Mouse (Mus musculus) kidney, embryonic 14.5 days (tissue): ENCODE measurements around the gene Stum. TPM values are rescaled to one million over a fixed set of nuclear protein-coding genes. Genes with fewer than 3 reads are reported as not detected.

Experiments used
- ATAC-seq: fragments of 200-750 bp; cut with Nextera tagmentation; 2 replicates; pipeline ENCODE4 v1.8.0; 2017; ENCODE audit warnings: moderate number of reproducible peaks, mild to moderate bottlenecking, moderate TSS enrichment, moderate library complexity; ENCODE audit not compliant: low FRiP score, low TSS enrichment
- H3K27ac ChIP-seq: fragments of 300-500 bp; sonication (generic); 2 replicates; pipeline ENCODE4 v1.5.1; 2014; ENCODE audit warnings: low read depth, mild to moderate bottlenecking, low read length, moderate library complexity, mixed read lengths
- H3K27me3 ChIP-seq: fragments of 300-500 bp; sonication (generic); 2 replicates; pipeline ENCODE4 v1.6.1; 2014; ENCODE audit warnings: mild to moderate bottlenecking, low read length; ENCODE audit not compliant: control insufficient read depth, insufficient read depth
- H3K36me3 ChIP-seq: fragments of 300-500 bp; sonication (generic); 2 replicates; pipeline ENCODE4 v1.6.1; 2014; ENCODE audit warnings: low read length, mixed read lengths; ENCODE audit not compliant: control insufficient read depth, insufficient read depth
- H3K4me1 ChIP-seq: fragments of 300-500 bp; sonication (generic); 2 replicates; pipeline ENCODE4 v1.6.1; 2014; ENCODE audit warnings: low read length, mixed read lengths; ENCODE audit not compliant: control insufficient read depth, insufficient read depth
- H3K4me2 ChIP-seq: fragments of 300-500 bp; sonication (generic); replicated peaks from 2 replicates; pipeline ENCODE4 v1.6.1; 2014; ENCODE audit warnings: low read depth, mild to moderate bottlenecking, low read length
- H3K4me3 ChIP-seq: fragments of 300-500 bp; sonication (generic); 2 replicates; pipeline ENCODE4 v1.5.1; 2014; ENCODE audit warnings: mild to moderate bottlenecking, low read length
- H3K9ac ChIP-seq: fragments of 300-500 bp; sonication (generic); 2 replicates; pipeline ENCODE4 v1.6.1; 2014; ENCODE audit warnings: low read depth, mild to moderate bottlenecking, low read length, moderate library complexity
- H3K9me3 ChIP-seq: fragments of 300-500 bp; sonication (generic); 2 replicates; pipeline ENCODE4 v1.6.1; 2016; ENCODE audit warnings: low read length; ENCODE audit not compliant: control insufficient read depth
- WGBS: fragments of 180-500 bp; shearing (Covaris S2); extraction: QIAGEN DNeasy Blood & Tissue Kit; methylation state at CpG from one replicate; pipeline ENCODE4 v1.1.7; 2014; 5-methylcytosine and 5-hydroxymethylcytosine counted together
- polyA plus RNA-seq: library from polyadenylated mRNA; unstranded; fragments of >200 nt; fragmentation: Nextera tagmentation; extraction: Ambion mirVana; gene quantifications from 2 replicates; pipeline ENCODE4 v1.2.1, GENCODE M21; 2014

Stum gene
- polyA plus RNA-seq, 1 experiment from 2014 or later = 1.8 TPM

DNA sequence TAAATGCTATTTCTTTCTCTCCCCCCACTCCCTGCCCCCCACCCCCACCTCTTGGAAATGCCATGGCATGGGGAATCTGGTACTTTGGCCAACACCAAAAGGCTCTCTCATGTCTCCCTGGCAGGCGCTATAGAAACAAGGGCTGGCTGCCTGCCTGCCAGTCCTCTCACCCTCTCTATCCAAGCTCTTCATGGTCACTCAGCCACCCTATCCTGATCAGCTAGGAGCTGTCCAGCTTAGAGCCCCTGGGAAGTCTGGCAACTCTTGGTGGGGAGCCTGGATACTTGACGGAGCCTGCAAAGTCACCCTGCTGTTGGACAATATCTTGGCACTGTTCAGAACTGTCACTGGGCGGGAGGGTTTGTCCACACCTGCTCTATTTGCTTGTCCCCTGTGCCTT is 24.6 kb downstream of the Stum start:
- no peaks in the 10 kb centered on the region for H3K36me3 ChIP-seq
- no peaks in the 10 kb centered on the region for H3K4me1 ChIP-seq
- no peak overlapping the region for H3K4me3 ChIP-seq
- 54% methylated on average over 3 of the region's 3 CpGs for WGBS
- H3K4me2 ChIP-seq = no peak overlapping the region
- H3K27me3 ChIP-seq = no peaks in the 10 kb centered on the region
- H3K9me3 ChIP-seq = no peaks in the 10 kb centered on the region
- no peak for ATAC-seq
- H3K9ac ChIP-seq = no peak overlapping the region
- no peak overlapping the region for H3K27ac ChIP-seq

DNA sequence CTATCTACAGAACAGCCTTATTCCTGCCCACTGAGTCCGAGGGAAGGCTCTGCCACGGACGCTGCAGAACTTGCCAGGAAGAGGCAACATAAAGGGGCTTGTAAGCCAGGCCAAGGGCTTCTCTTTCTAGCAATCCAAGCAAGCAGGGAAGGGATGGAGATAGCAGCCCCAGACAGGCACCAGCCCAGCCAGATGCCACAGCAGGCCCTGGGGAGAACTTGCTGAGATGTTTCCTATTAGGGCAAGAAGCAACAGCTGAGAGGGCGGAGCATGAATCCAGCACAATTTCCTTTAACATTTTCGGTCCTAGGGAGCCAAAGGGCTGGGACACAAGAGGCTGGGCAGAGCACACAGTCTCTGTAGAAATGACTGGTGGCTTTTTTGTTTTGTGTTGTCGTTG is 25.0 kb downstream of the Stum start:
- no peak overlapping the region for H3K27ac ChIP-seq
- no peak overlapping the region for H3K9ac ChIP-seq
- H3K4me2 ChIP-seq = no peak overlapping the region
- ATAC-seq = no peak
- no peak overlapping the region for H3K4me3 ChIP-seq
- no peaks in the 10 kb centered on the region for H3K27me3 ChIP-seq
- H3K36me3 ChIP-seq = no peaks in the 10 kb centered on the region
- no peaks in the 10 kb centered on the region for H3K4me1 ChIP-seq
- 64% methylated on average over 6 of the region's 6 CpGs for WGBS
- no peaks in the 10 kb centered on the region for H3K9me3 ChIP-seq

DNA sequence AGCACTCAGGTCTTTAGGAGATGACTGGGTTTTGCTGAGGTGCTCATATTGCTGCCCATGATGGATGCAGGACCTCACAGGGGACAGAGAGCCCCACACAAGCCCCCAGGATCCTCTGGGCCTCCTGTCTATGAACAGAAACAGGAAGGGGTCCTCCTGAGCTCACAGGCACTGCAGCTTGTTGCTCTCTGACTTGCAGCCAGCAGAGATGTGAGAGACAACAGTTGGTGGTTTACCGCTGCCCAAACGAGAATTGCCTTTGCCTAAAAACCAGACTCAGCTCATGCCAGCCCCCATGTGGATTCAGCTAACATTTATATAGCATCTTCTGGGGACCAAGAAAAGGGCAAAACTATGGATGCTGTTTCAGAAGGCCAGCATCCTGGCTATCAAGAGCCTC is 33.7 kb downstream of the Stum start:
- H3K4me2 ChIP-seq = no peak overlapping the region
- H3K9me3 ChIP-seq = no peaks in the 10 kb centered on the region
- 68% methylated on average over 2 of the region's 2 CpGs for WGBS
- no peaks in the 10 kb centered on the region; the same call in 1 of the 2 replicates for H3K4me1 ChIP-seq
- no peak overlapping the region for H3K4me3 ChIP-seq
- ATAC-seq = no peak
- no peak overlapping the region for H3K9ac ChIP-seq
- no peak overlapping the region for H3K27ac ChIP-seq
- H3K36me3 ChIP-seq = no peaks in the 10 kb centered on the region
- H3K27me3 ChIP-seq = no peaks in the 10 kb centered on the region

DNA sequence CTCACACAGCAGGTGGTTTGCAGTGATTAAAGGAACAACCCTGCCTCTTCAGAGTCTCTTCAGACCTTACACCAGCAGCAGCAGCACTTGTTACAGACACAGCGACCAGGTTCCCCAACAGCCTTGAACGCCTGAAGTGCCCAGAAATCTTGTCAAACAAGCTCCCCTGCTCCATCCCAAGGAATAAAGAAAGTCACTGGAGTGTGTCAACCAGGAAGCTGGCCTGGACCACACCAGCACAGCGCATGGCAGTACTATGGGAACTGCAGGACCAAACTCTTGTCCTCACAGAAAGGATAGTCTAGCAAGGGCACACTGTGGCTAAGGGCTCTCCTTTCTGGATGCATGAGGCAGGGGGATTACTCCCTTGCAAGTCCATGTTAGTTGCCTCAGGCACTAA is 38.9 kb downstream of the Stum start:
- no peak overlapping the region for H3K4me2 ChIP-seq

DNA sequence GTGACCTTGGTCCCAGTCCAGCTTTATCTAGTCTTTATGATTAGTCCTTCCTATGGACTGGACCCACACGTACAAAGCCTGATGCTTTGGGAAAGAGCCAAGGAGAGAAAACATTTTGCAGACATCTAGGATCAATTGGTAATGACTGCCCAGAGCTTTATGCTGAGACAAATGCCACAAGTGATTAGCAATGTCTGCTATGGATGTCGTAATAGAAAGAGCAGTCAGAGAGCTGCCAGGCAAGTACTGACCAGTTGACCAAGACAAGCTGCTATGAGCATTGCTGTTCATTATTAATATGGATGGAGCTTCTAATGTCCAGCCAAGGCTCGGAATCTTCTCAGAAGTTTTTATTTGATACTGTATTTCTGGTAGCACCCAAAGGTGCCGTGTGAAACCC is 43.8 kb downstream of the Stum start:
- ATAC-seq = no peak
- 83% methylated on average over 4 of the region's 4 CpGs for WGBS
- no peak overlapping the region for H3K4me2 ChIP-seq

More for the DNA sequence above, 38.9 kb downstream of the Stum start:
- Histone ChIP-seq H3K27ac (no peak overlapping the region), H3K9me3 (no peaks in the 10 kb centered on the region), H3K9ac (no peak overlapping the region), H3K4me1 (no peaks in the 10 kb centered on the region; the same call in 1 of the 2 replicates), H3K36me3 (no peaks in the 10 kb centered on the region), H3K27me3 (0 out of 2 replicates have a peak, but pooled peaks cover 2% of the 10 kb centered on the region), H3K4me3 (no peak overlapping the region)
- ATAC-seq = peak; percentile 50; the same call in 1 of the 2 replicates
- WGBS = 64% methylated on average over 3 of the region's 3 CpGs

DNA sequence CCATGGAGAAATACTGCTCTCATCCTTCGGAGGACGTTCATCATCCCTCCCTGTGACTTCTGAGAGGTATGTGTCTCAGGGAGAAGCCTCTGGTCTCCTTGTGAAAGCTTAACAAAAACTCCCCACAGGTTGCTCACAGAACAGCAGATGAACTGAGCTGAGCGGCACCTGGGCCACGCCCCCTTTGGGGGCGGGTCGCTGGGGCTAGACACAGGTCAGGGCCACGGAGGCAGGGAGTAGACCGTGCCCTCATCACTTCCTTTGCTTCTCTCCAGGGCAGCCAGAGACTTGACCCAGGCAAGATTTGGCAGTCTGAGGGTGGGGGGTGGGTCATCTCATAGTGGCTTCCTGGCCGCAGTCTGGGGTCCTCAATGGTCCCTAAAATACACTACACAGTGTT is 48.4 kb downstream of the Stum start:
- Histone ChIP-seq H3K27ac (no peak overlapping the region), H3K4me3 (no peak overlapping the region), H3K9ac (peak overlapping the region; percentile 31; the same call in 1 of the 2 replicates), H3K9me3 (no peaks in the 10 kb centered on the region), H3K36me3 (no peaks in the 10 kb centered on the region), H3K27me3 (no peaks in the 10 kb centered on the region), H3K4me1 (0 out of 2 replicates have a peak, but pooled peaks cover 5% of the 10 kb centered on the region), H3K4me2 (0 out of 2 replicates have a peak overlapping the region, but pooled peaks have one; percentile 4)
- peak; percentile 21; the same call in 1 of the 2 replicates for ATAC-seq
- 18% methylated on average over 9 of the region's 9 CpGs for WGBS

More for the DNA sequence above, 43.8 kb downstream of the Stum start:
- Histone ChIP-seq H3K4me1 (no peaks in the 10 kb centered on the region), H3K27me3 (0 out of 2 replicates have a peak, but pooled peaks cover 2% of the 10 kb centered on the region), H3K4me3 (no peak overlapping the region), H3K9me3 (no peaks in the 10 kb centered on the region), H3K9ac (no peak overlapping the region), H3K36me3 (no peaks in the 10 kb centered on the region), H3K27ac (no peak overlapping the region)

DNA sequence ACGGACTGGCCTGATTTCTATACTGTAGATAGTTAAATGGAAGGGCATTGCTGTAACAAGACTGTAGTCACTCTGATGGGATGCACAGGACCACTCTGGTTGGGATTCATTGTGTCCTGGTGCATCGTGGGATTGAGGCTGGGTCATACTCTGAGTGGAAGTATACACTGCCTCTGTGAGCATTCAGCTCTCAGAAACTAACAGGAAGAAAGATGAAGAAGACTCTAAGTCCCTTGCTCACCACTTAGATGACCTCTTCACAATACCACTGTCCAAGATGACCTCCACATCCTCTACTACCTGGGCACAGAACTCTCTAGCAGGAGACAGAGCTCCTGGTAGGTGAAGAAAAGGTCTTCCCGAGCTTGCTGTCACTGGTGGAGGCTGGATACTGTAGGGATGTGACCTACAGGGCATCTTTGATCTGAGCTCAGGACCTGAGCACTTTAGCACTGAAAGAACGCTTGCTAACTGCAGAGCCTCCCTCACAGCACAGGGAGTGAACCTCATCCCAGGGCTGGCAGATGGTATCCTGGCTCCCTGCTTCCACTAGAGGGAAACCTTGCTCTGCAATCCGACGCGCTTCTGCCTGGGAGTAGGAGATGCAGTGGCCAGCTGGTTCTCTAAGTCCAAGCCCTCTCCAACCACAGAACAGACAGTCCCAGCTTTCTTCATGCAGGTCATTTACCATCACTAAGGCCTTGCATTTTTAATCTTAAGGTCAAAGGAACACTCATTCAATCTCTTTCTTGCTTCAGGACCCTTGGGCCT is 49.3 kb downstream of the Stum start:
- H3K4me3 ChIP-seq = no peak overlapping the region
- H3K9me3 ChIP-seq = no peaks in the 10 kb centered on the region
- no peak overlapping the region for H3K4me2 ChIP-seq
- H3K36me3 ChIP-seq = no peaks in the 10 kb centered on the region
- no peak overlapping the region for H3K9ac ChIP-seq
- no peak overlapping the region for H3K27ac ChIP-seq
- 0 out of 2 replicates have a peak, but pooled peaks cover 5% of the 10 kb centered on the region for H3K4me1 ChIP-seq
- WGBS = 13% methylated on average over 7 of the region's 7 CpGs
- no peaks in the 10 kb centered on the region for H3K27me3 ChIP-seq
- ATAC-seq = peak; percentile 90

DNA sequence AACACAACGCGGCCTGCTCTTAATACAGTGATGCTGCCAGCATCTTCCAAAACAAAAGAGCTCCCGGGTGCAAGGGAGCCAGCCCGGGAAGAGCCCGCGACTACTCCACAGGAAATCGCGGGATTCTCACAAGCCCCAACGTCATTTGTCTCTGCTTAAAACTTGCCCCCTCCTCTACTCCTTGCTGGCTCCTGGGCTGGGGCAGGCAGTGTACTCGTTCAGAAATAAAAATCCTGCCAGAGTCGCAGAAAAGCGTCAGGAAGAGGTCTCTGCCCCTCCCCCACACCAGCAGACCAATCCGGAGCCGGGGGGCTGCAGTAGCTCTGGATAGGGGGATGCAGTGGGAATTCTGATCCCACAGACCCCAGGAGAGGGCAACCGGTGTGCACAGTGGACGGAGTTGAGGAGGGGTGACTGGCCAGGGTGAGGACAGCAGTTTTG is 50.2 kb downstream of the Stum start:
- Histone ChIP-seq H3K27me3 (no peaks in the 10 kb centered on the region), H3K9me3 (no peaks in the 10 kb centered on the region), H3K4me2 (peak overlapping the region; percentile 49), H3K36me3 (no peaks in the 10 kb centered on the region), H3K27ac (no peak overlapping the region), H3K4me1 (0 out of 2 replicates have a peak, but pooled peaks cover 5% of the 10 kb centered on the region), H3K4me3 (peak overlapping the region; percentile 27), H3K9ac (peak overlapping the region; percentile 46; the same call in 1 of the 2 replicates)
- 2% methylated on average over 16 of the region's 16 CpGs for WGBS
- ATAC-seq = peak; percentile 41; the same call in 1 of the 2 replicates

DNA sequence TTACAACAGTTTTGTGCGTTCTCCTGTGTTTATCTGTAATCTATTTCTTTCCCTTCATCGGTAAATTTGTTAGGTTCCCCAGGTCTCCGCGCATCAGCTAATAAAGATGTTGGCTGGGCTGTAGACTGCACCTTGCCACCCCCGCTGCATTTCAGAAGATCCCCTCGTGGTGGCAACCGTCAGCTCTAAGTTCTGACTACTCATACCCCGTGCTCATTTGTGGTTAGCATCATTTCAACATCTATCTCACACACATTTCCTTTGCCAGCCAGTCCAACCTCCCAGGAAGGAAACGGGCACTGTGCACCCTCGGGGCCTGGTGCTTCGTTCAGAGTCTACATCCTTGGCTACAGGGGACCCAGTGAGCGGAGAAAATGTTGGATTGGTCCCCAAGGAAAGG is 51.5 kb downstream of the Stum start:
- Histone ChIP-seq H3K27me3 (no peaks in the 10 kb centered on the region), H3K4me2 (no peak overlapping the region), H3K9ac (no peak overlapping the region), H3K36me3 (no peaks in the 10 kb centered on the region), H3K4me1 (0 out of 2 replicates have a peak, but pooled peaks cover 5% of the 10 kb centered on the region), H3K4me3 (no peak overlapping the region), H3K9me3 (no peaks in the 10 kb centered on the region), H3K27ac (no peak overlapping the region)
- no peak for ATAC-seq
- WGBS = 70% methylated on average over 12 of the region's 12 CpGs
